Mouse (Mus musculus) fibroblast of lung, adult 2 months (primary cell): Measurements from ENCODE around the gene Nckap5.

ENCODE experiments used
- DNase-seq: peaks from one replicate; pipeline ENCODE4 v3.0.0-alpha.2; 2011; ENCODE audit warnings: low read depth

Gene Nckap5

GRCm38 (mm10) chr1:126471419-126471818, 359.2 kb downstream of the Nckap5 start:
- no peak for DNase-seq

- no peak for DNase-seq
Observed at GRCm38 (mm10) chr1:126470883-126471282, 359.7 kb downstream of the Nckap5 start.

GRCm38 (mm10) chr1:126469818-126470544, 360.6 kb downstream of the Nckap5 start:
- DNase-seq, result no peak

- DNase-seq, result no peak
Observed at GRCm38 (mm10) chr1:126461527-126462354, 368.9 kb downstream of the Nckap5 start.

- DNase-seq, result no peak
Observed at GRCm38 (mm10) chr1:126457739-126458138, 372.9 kb downstream of the Nckap5 start.

GRCm38 (mm10) chr1:126454504-126455173, 376.0 kb downstream of the Nckap5 start:
- no peak for DNase-seq

- DNase-seq, result no peak
Observed at GRCm38 (mm10) chr1:126451472-126451871, 379.1 kb downstream of the Nckap5 start.

- no peak for DNase-seq
Observed at GRCm38 (mm10) chr1:126449424-126449823, 381.2 kb downstream of the Nckap5 start.

- DNase-seq, result no peak
Observed at GRCm38 (mm10) chr1:126443890-126444289, 386.7 kb downstream of the Nckap5 start.

- DNase-seq, result no peak
Observed at GRCm38 (mm10) chr1:126442723-126443122, 387.9 kb downstream of the Nckap5 start.

GRCm38 (mm10) chr1:126438000-126438572, 392.5 kb downstream of the Nckap5 start:
- DNase-seq, result no peak

GRCm38 (mm10) chr1:126436937-126437667, 393.5 kb downstream of the Nckap5 start:
- DNase-seq, result no peak

GRCm38 (mm10) chr1:126432285-126432684, 398.3 kb downstream of the Nckap5 start:
- no peak for DNase-seq

- peak; percentile 24 for DNase-seq
Observed at GRCm38 (mm10) chr1:126431594-126431993, 399.0 kb downstream of the Nckap5 start.

- DNase-seq, result no peak
Observed at GRCm38 (mm10) chr1:126411426-126411825, 419.2 kb downstream of the Nckap5 start.

- no peak for DNase-seq
Observed at GRCm38 (mm10) chr1:126407886-126408285, 422.7 kb downstream of the Nckap5 start.

GRCm38 (mm10) chr1:126405543-126405942, 425.1 kb downstream of the Nckap5 start:
- no peak for DNase-seq

- DNase-seq, result no peak
Observed at GRCm38 (mm10) chr1:126403970-126404369, 426.6 kb downstream of the Nckap5 start.

GRCm38 (mm10) chr1:126391204-126391603, 439.4 kb downstream of the Nckap5 start:
- DNase-seq, result no peak

- DNase-seq, result no peak
Observed at GRCm38 (mm10) chr1:126377339-126377980, 453.1 kb downstream of the Nckap5 start.

- DNase-seq, result no peak
Observed at GRCm38 (mm10) chr1:126366736-126367135, 463.9 kb downstream of the Nckap5 start.
